Mouse (Mus musculus) spleen, adult 2 months (tissue): ENCODE results near the gene Polr1a.

Source experiments
- CTCF ChIP-seq: fragments of 200-500 bp; IDR thresholded peaks from 2 replicates; pipeline ENCODE4 v1.5.1; 2011; ENCODE audit warnings: mild to moderate bottlenecking, inconsistent platforms; ENCODE audit not compliant: insufficient read depth, insufficient read length, insufficient replicate concordance; ENCODE audit errors: extremely low read depth
- POLR2A ChIP-seq: fragments of 200-500 bp; IDR thresholded peaks from 2 replicates; pipeline ENCODE4 v1.6.1; 2011; ENCODE audit warnings: low read depth, low read length, inconsistent platforms

- no peak for TF ChIP-seq CTCF
- no peak for TF ChIP-seq POLR2A
These were observed 88.4 kb downstream of the Polr1a start for GRCm38 (mm10) chr6:71997215-71997614.
